Mouse (Mus musculus): ENCODE data around the gene Lamtor2. TPM values are rescaled to one million over a fixed set of nuclear protein-coding genes. Genes with fewer than 3 reads are reported as not detected.
"Not testable (repeated sequence)": the region's sequence is repeated elsewhere in the genome, so short reads cannot be mapped to it uniquely, and the experiment has no call there.

The Lamtor2 gene
- polyA plus RNA-seq, 1 experiment from 2014 or later = 182 TPM

GRCm38 (mm10) chr3:88578498-88579424 lies 25.9 kb upstream of the Lamtor2 start:
- peak overlapping the region; percentile 97 for H3K4me2 ChIP-seq (replicated peaks)
- H3K4me3 ChIP-seq (replicated peaks) = peak overlapping the region; percentile 96
- no peak overlapping the region for H3K27ac ChIP-seq
- no peak overlapping the region for H3K9ac ChIP-seq (replicated peaks)
- H3K27me3 ChIP-seq = no peaks in the 10 kb centered on the region
- peak; percentile 61 for ATAC-seq
- H3K36me3 ChIP-seq = peaks cover 30% of the 10 kb centered on the region
- H3K9me3 ChIP-seq = no peaks in the 10 kb centered on the region
- peaks cover 14% of the 10 kb centered on the region for H3K4me1 ChIP-seq (replicated peaks)
- 50% methylated on average over 8 of the region's 8 CpGs for WGBS

GRCm38 (mm10) chr3:88577846-88578245 lies 25.0 kb upstream of the Lamtor2 start:
- not testable (repeated sequence) for H3K9ac ChIP-seq (replicated peaks)

GRCm38 (mm10) chr3:88575540-88575939 lies 22.7 kb upstream of the Lamtor2 start, which contains the start of gene Ssr2:
Gene Ssr2 (plus strand): TSS chr3:88575876.
- no peaks in the 10 kb centered on the region for H3K36me3 ChIP-seq
- no peak within 1 kb of the TSS for H3K27ac ChIP-seq
- no peak within 1 kb of the TSS for H3K4me3 ChIP-seq (replicated peaks)
- H3K4me1 ChIP-seq (replicated peaks) = peaks cover 7% of the 10 kb centered on the region
- H3K9me3 ChIP-seq = no peaks in the 10 kb centered on the region
- H3K9ac ChIP-seq (replicated peaks) = no peak within 1 kb of the TSS
- H3K4me2 ChIP-seq (replicated peaks) = no peak within 1 kb of the TSS
- H3K27me3 ChIP-seq = no peaks in the 10 kb centered on the region
- WGBS = 87% methylated on average over 3 of the region's 3 CpGs
- no peak for ATAC-seq

More at GRCm38 (mm10) chr3:88577846-88578245, 25.0 kb upstream of the Lamtor2 start:
- H3K4me3 ChIP-seq (replicated peaks); ATAC-seq; H3K4me2 ChIP-seq (replicated peaks); H3K9me3 ChIP-seq; H3K27ac ChIP-seq; H3K27me3 ChIP-seq: not testable (repeated sequence)
- peaks cover 14% of the 10 kb centered on the region for H3K4me1 ChIP-seq (replicated peaks)
- WGBS = 83% methylated on average over 5 of the region's 5 CpGs
- H3K36me3 ChIP-seq = peaks cover 21% of the 10 kb centered on the region

GRCm38 (mm10) chr3:88573810-88574209 lies 20.9 kb upstream of the Lamtor2 start:
- H3K4me3 ChIP-seq (replicated peaks) = no peak overlapping the region
- 94% methylated on average over 2 of the region's 2 CpGs for WGBS
- H3K9me3 ChIP-seq = no peaks in the 10 kb centered on the region
- H3K4me1 ChIP-seq (replicated peaks) = no peaks in the 10 kb centered on the region
- H3K9ac ChIP-seq (replicated peaks) = no peak overlapping the region
- H3K27me3 ChIP-seq = no peaks in the 10 kb centered on the region
- ATAC-seq = no peak
- H3K4me2 ChIP-seq (replicated peaks) = no peak overlapping the region
- no peak overlapping the region for H3K27ac ChIP-seq
- H3K36me3 ChIP-seq = peaks cover 17% of the 10 kb centered on the region

- WGBS = 82% methylated on average over 2 of the region's 2 CpGs
- peaks cover 27% of the 10 kb centered on the region for H3K36me3 ChIP-seq
- ATAC-seq = no peak
Measured at GRCm38 (mm10) chr3:88572835-88573234, 20.0 kb upstream of the Lamtor2 start.

GRCm38 (mm10) chr3:88571856-88572255 lies 19.0 kb upstream of the Lamtor2 start:
- H3K9ac ChIP-seq (replicated peaks) = no peak overlapping the region
- no peaks in the 10 kb centered on the region for H3K27me3 ChIP-seq
- WGBS = 80% methylated on average over 1 of the region's 1 CpGs
- no peak overlapping the region for H3K4me2 ChIP-seq (replicated peaks)
- H3K27ac ChIP-seq = no peak overlapping the region
- no peaks in the 10 kb centered on the region for H3K9me3 ChIP-seq
- no peaks in the 10 kb centered on the region for H3K4me1 ChIP-seq (replicated peaks)
- ATAC-seq = no peak
- H3K36me3 ChIP-seq = peaks cover 36% of the 10 kb centered on the region
- no peak overlapping the region for H3K4me3 ChIP-seq (replicated peaks)

More at GRCm38 (mm10) chr3:88572835-88573234, 20.0 kb upstream of the Lamtor2 start:
- H3K9ac ChIP-seq (replicated peaks) = no peak overlapping the region
- no peak overlapping the region for H3K4me3 ChIP-seq (replicated peaks)
- no peaks in the 10 kb centered on the region for H3K9me3 ChIP-seq
- no peaks in the 10 kb centered on the region for H3K4me1 ChIP-seq (replicated peaks)
- no peaks in the 10 kb centered on the region for H3K27me3 ChIP-seq
- H3K27ac ChIP-seq = no peak overlapping the region
- H3K4me2 ChIP-seq (replicated peaks) = no peak overlapping the region

- 94% methylated on average over 10 of the region's 10 CpGs for WGBS
Measured at GRCm38 (mm10) chr3:88570341-88570740, 17.5 kb upstream of the Lamtor2 start.

GRCm38 (mm10) chr3:88569694-88570093 lies 16.8 kb upstream of the Lamtor2 start:
- Histone ChIP-seq H3K36me3 (peaks cover 57% of the 10 kb centered on the region), H3K4me2 (replicated peaks) (no peak overlapping the region), H3K27me3 (no peaks in the 10 kb centered on the region), H3K9ac (replicated peaks) (no peak overlapping the region), H3K4me3 (replicated peaks) (no peak overlapping the region), H3K27ac (no peak overlapping the region), H3K9me3 (no peaks in the 10 kb centered on the region), H3K4me1 (replicated peaks) (no peaks in the 10 kb centered on the region)
- ATAC-seq = no peak
- WGBS = 95% methylated on average over 5 of the region's 5 CpGs

More at GRCm38 (mm10) chr3:88570341-88570740, 17.5 kb upstream of the Lamtor2 start:
- no peak overlapping the region for H3K4me2 ChIP-seq (replicated peaks)
- H3K36me3 ChIP-seq = peaks cover 51% of the 10 kb centered on the region
- H3K4me3 ChIP-seq (replicated peaks) = no peak overlapping the region
- no peaks in the 10 kb centered on the region for H3K27me3 ChIP-seq
- no peaks in the 10 kb centered on the region for H3K4me1 ChIP-seq (replicated peaks)
- H3K9me3 ChIP-seq = no peaks in the 10 kb centered on the region
- no peak for ATAC-seq
- H3K27ac ChIP-seq = no peak overlapping the region
- no peak overlapping the region for H3K9ac ChIP-seq (replicated peaks)

- peaks cover 63% of the 10 kb centered on the region for H3K36me3 ChIP-seq
- H3K27ac ChIP-seq = no peak overlapping the region
- no peak overlapping the region for H3K4me3 ChIP-seq (replicated peaks)
- H3K9ac ChIP-seq (replicated peaks) = no peak overlapping the region
- ATAC-seq = no peak
- H3K9me3 ChIP-seq = no peaks in the 10 kb centered on the region
- no peaks in the 10 kb centered on the region for H3K27me3 ChIP-seq
- no peak overlapping the region for H3K4me2 ChIP-seq (replicated peaks)
- no peaks in the 10 kb centered on the region for H3K4me1 ChIP-seq (replicated peaks)
- WGBS = 93% methylated on average over 2 of the region's 2 CpGs
Measured at GRCm38 (mm10) chr3:88569093-88569492, 16.2 kb upstream of the Lamtor2 start.

- no peaks in the 10 kb centered on the region for H3K9me3 ChIP-seq
- H3K27me3 ChIP-seq = no peaks in the 10 kb centered on the region
- WGBS = 97% methylated on average over 2 of the region's 2 CpGs
- no peak overlapping the region for H3K4me2 ChIP-seq (replicated peaks)
- no peak overlapping the region for H3K4me3 ChIP-seq (replicated peaks)
- H3K27ac ChIP-seq = no peak overlapping the region
- H3K36me3 ChIP-seq = peaks cover 68% of the 10 kb centered on the region
- H3K4me1 ChIP-seq (replicated peaks) = no peaks in the 10 kb centered on the region
- no peak for ATAC-seq
- no peak overlapping the region for H3K9ac ChIP-seq (replicated peaks)
Measured at GRCm38 (mm10) chr3:88568615-88569014, 15.7 kb upstream of the Lamtor2 start.

- WGBS = 98% methylated on average over 6 of the region's 6 CpGs
- ATAC-seq = no peak
- peaks cover 75% of the 10 kb centered on the region for H3K36me3 ChIP-seq
Measured at GRCm38 (mm10) chr3:88567892-88568291, 15.0 kb upstream of the Lamtor2 start.

GRCm38 (mm10) chr3:88566536-88567061 lies 13.7 kb upstream of the Lamtor2 start:
- Histone ChIP-seq H3K36me3 (peaks cover 87% of the 10 kb centered on the region), H3K4me1 (replicated peaks) (peaks cover 5% of the 10 kb centered on the region), H3K27ac (no peak overlapping the region), H3K9ac (replicated peaks) (no peak overlapping the region), H3K27me3 (no peaks in the 10 kb centered on the region), H3K4me3 (replicated peaks) (no peak overlapping the region), H3K4me2 (replicated peaks) (no peak overlapping the region), H3K9me3 (no peaks in the 10 kb centered on the region)
- ATAC-seq = no peak
- 97% methylated on average over 4 of the region's 4 CpGs for WGBS

More at GRCm38 (mm10) chr3:88567892-88568291, 15.0 kb upstream of the Lamtor2 start:
- Histone ChIP-seq H3K27ac (no peak overlapping the region), H3K9ac (replicated peaks) (no peak overlapping the region), H3K4me2 (replicated peaks) (no peak overlapping the region), H3K4me3 (replicated peaks) (no peak overlapping the region), H3K27me3 (no peaks in the 10 kb centered on the region), H3K4me1 (replicated peaks) (no peaks in the 10 kb centered on the region), H3K9me3 (no peaks in the 10 kb centered on the region)
